Mouse (Mus musculus) embryonic facial prominence, embryonic 11.5 days (tissue): ENCODE measurements at regions not wholly inside any gene's neighbourhood (a gene's known extent, or its start where the extent isn't known, plus 50 kb on each side); places are given as distances from the start of the nearest gene placed in this dataset.

ENCODE experiments used
- ATAC-seq: fragments of 200-750 bp; cut with Nextera tagmentation; replicated peaks from 2 replicates; pipeline ENCODE4 v1.8.0; 2017; ENCODE audit warnings: low read depth; ENCODE audit not compliant: insufficient number of reproducible peaks, low FRiP score, low TSS enrichment
- DNase-seq: peaks from one replicate; pipeline ENCODE4 v3.0.0-alpha.2; 2015; ENCODE audit warnings: low spot score
- H3K27ac ChIP-seq: fragments of 300-500 bp; sonication (generic); replicated peaks from 2 replicates; pipeline ENCODE4 v1.5.1; 2014; ENCODE audit warnings: mild to moderate bottlenecking, low read depth, low read length, control low read depth
- H3K27me3 ChIP-seq: fragments of 300-500 bp; sonication (generic); 2 replicates; pipeline ENCODE4 v1.6.1; 2014; ENCODE audit warnings: mild to moderate bottlenecking, low read length, moderate library complexity, mixed read lengths; ENCODE audit not compliant: control insufficient read depth, insufficient read depth
- H3K36me3 ChIP-seq: fragments of 300-500 bp; sonication (generic); replicated peaks from 2 replicates; pipeline ENCODE4 v1.6.1; 2014; ENCODE audit warnings: low read depth, mild to moderate bottlenecking, low read length, moderate library complexity, mixed read lengths; ENCODE audit not compliant: control insufficient read depth, insufficient read depth
- H3K4me1 ChIP-seq: fragments of 300-500 bp; sonication (generic); 2 replicates; pipeline ENCODE4 v1.6.1; 2014; ENCODE audit warnings: low read length, mixed read lengths; ENCODE audit not compliant: control insufficient read depth, insufficient read depth
- H3K4me2 ChIP-seq: fragments of 300-500 bp; sonication (generic); 2 replicates; pipeline ENCODE4 v1.6.1; 2014; ENCODE audit warnings: low read depth, mild to moderate bottlenecking, control low read depth, low read length, moderate library complexity
- H3K4me3 ChIP-seq: fragments of 300-500 bp; sonication (generic); 2 replicates; pipeline ENCODE4 v1.5.1; 2014; ENCODE audit warnings: low read depth, low read length, control low read depth
- H3K9ac ChIP-seq: fragments of 300-500 bp; sonication (generic); replicated peaks from 2 replicates; pipeline ENCODE4 v1.6.1; 2014; ENCODE audit warnings: mild to moderate bottlenecking, control low read depth, low read length
- H3K9me3 ChIP-seq: fragments of 300-500 bp; sonication (generic); replicated peaks from 2 replicates; pipeline ENCODE4 v1.6.1; 2016; ENCODE audit warnings: mild to moderate bottlenecking, low read length, inconsistent platforms, mixed read lengths; ENCODE audit not compliant: control insufficient read depth
- WGBS: fragments of 180-500 bp; shearing (Covaris S2); extraction: QIAGEN DNeasy Blood & Tissue Kit; methylation state at CpG from one replicate; pipeline ENCODE4 v1.1.7; 2014; 5-methylcytosine and 5-hydroxymethylcytosine counted together

DNA sequence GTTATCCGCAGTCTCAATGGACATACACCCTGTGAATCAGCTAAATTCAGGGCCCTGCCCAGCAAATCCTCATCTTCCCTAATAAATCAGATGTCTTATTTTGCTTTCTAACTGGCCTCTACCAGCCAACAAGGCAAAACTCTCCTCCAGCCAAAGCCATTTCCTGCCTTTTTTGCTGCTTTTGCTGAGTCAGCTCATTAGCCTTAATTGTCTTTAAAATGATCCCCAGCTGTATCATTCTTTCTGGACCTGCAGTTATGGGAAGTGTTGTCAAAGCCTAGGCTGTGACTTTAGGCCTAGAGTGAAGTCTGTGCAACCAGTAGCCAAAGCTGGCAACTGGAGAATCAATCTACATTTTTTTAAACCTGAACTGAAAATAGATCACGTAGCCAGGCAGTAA is 81.4 kb downstream of the Mtpn start:
- Histone ChIP-seq H3K27ac (no peak overlapping the region), H3K27me3 (no peaks in the 10 kb centered on the region), H3K4me2 (no peak overlapping the region), H3K9ac (no peak overlapping the region), H3K4me1 (no peaks in the 10 kb centered on the region), H3K36me3 (no peaks in the 10 kb centered on the region), H3K4me3 (no peak overlapping the region), H3K9me3 (no peaks in the 10 kb centered on the region)
- 84% methylated on average over 2 of the region's 2 CpGs for WGBS
- ATAC-seq (no peak), DNase-seq (no peak)

GRCm38 (mm10) chr6:35445007-35445406 is 94.7 kb downstream of the Mtpn start:
- no peak overlapping the region for H3K27ac ChIP-seq
- H3K4me3 ChIP-seq, result no peak overlapping the region
- no peak overlapping the region for H3K9ac ChIP-seq
- no peak overlapping the region for H3K4me2 ChIP-seq
- H3K4me1 ChIP-seq, result no peaks in the 10 kb centered on the region
- H3K36me3 ChIP-seq, result no peaks in the 10 kb centered on the region
- no peak for ATAC-seq
- no peak for DNase-seq
- no peaks in the 10 kb centered on the region for H3K27me3 ChIP-seq
- no peaks in the 10 kb centered on the region for H3K9me3 ChIP-seq
- WGBS, result 87% methylated on average over 1 of the region's 1 CpGs

- Histone ChIP-seq H3K9ac (no peak overlapping the region), H3K27ac (no peak overlapping the region), H3K4me1 (no peaks in the 10 kb centered on the region), H3K36me3 (no peaks in the 10 kb centered on the region), H3K4me3 (no peak overlapping the region), H3K9me3 (no peaks in the 10 kb centered on the region), H3K27me3 (no peaks in the 10 kb centered on the region), H3K4me2 (no peak overlapping the region)
- no peak for DNase-seq
- WGBS, result 71% methylated on average over 3 of the region's 3 CpGs
- no peak for ATAC-seq
These were observed 100.4 kb upstream of the Fam180a start for GRCm38 (mm10) chr6:35426301-35426700.

- no peaks in the 10 kb centered on the region for H3K36me3 ChIP-seq
- no peaks in the 10 kb centered on the region; the same call in 1 of the 2 replicates for H3K9me3 ChIP-seq
- no peak overlapping the region for H3K4me3 ChIP-seq
- 87% methylated on average over 2 of the region's 2 CpGs for WGBS
- no peak for DNase-seq
- no peaks in the 10 kb centered on the region for H3K4me1 ChIP-seq
- ATAC-seq, result no peak
- no peak overlapping the region for H3K27ac ChIP-seq
- H3K4me2 ChIP-seq, result no peak overlapping the region
- H3K9ac ChIP-seq, result no peak overlapping the region
- no peaks in the 10 kb centered on the region for H3K27me3 ChIP-seq
These were observed 98.6 kb upstream of the Fam180a start for GRCm38 (mm10) chr6:35424521-35424920.

DNA sequence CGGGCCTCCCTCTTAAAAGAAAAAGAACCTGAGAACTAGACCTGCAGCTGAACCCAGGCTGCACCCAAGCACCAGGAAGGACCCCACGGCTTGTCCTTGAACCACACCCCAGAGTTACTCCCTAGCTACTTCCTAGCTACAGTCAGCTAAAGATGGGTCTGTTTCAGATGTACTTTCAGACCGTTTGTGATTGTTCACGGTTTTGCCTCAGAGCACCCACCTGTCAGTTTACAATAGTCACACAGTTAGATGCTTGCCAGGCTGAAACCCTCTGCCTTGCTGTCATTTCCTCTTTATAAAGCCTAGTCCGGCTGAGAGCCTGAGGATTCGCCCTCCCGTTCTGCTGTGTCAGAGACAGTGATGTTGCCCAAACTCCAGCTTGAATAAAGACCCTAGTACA is 95.0 kb upstream of the Fam180a start:
- no peaks in the 10 kb centered on the region for H3K27me3 ChIP-seq
- 84% methylated on average over 7 of the region's 7 CpGs for WGBS
- no peak for DNase-seq
- H3K4me3 ChIP-seq, result no peak overlapping the region
- no peaks in the 10 kb centered on the region for H3K36me3 ChIP-seq
- no peak for ATAC-seq
- no peaks in the 10 kb centered on the region; the same call in 1 of the 2 replicates for H3K9me3 ChIP-seq
- H3K9ac ChIP-seq, result no peak overlapping the region
- H3K4me2 ChIP-seq, result no peak overlapping the region
- no peak overlapping the region for H3K27ac ChIP-seq
- H3K4me1 ChIP-seq, result no peaks in the 10 kb centered on the region

DNA sequence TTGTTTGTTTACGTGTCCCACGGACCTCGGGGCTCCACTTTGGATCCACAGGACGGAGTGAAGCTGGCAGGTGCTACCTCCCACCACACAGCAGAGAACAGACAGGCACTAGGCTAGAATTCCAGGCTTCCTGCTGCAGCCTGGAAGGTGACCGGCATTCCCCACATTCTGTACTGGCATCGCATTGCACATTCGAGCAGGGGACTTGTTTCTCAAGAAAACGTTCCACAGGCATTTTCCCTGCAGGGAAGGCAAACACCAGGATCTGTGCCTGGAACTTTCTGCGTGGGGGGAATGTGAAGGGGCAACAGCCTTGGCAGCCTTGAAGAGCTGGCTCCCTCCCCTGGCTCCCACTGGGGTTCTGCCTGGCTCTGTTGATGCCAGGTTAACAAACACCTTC is 79.1 kb upstream of the Fam180a start:
- ATAC-seq (no peak), DNase-seq (no peak)
- Histone ChIP-seq H3K27me3 (no peaks in the 10 kb centered on the region), H3K4me1 (no peaks in the 10 kb centered on the region), H3K9ac (no peak overlapping the region), H3K9me3 (no peaks in the 10 kb centered on the region), H3K4me3 (no peak overlapping the region), H3K27ac (no peak overlapping the region), H3K4me2 (no peak overlapping the region), H3K36me3 (no peaks in the 10 kb centered on the region)
- 57% methylated on average over 9 of the region's 9 CpGs for WGBS

DNA sequence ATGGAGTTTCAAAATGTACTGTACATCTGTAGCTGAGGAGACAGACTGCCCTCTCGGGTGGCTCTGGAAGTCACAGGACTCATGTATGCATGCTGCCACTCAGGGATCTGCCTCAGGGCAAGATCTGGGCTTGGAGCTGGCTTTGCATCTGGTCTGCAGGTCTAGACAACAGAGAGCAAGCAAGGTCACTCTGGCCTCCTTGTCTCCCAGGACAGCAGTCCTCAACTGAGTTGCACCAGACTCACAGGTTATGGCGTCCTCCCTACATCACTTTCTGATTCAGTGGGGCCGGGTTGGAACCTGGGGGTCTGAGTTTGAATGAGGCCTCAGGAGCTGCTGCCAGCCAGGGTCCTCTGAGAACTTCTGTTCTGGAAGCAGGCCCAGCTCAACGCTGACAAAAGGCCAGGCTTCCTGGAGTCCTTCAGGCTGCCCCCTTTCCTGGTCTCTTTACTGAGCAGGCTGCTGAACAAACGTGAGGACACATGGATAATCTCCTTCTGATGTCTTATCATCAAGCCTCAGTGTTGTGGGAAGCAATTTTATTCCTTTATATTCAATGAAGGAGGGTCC is 77.5 kb upstream of the Fam180a start:
- WGBS, result 69% methylated on average over 5 of the region's 5 CpGs

GRCm38 (mm10) chr6:35395726-35396125 is 69.8 kb upstream of the Fam180a start:
- no peak for DNase-seq
- Histone ChIP-seq H3K9me3 (no peaks in the 10 kb centered on the region), H3K4me1 (no peaks in the 10 kb centered on the region), H3K36me3 (no peaks in the 10 kb centered on the region), H3K4me3 (no peak overlapping the region), H3K4me2 (no peak overlapping the region), H3K9ac (no peak overlapping the region), H3K27me3 (no peaks in the 10 kb centered on the region), H3K27ac (no peak overlapping the region)
- WGBS, result 95% methylated on average over 7 of the region's 9 CpGs
- no peak for ATAC-seq

More for the DNA sequence above, 77.5 kb upstream of the Fam180a start:
- no peak for DNase-seq
- ATAC-seq, result no peak
- Histone ChIP-seq H3K4me3 (no peak overlapping the region), H3K27me3 (no peaks in the 10 kb centered on the region), H3K4me2 (no peak overlapping the region), H3K9me3 (no peaks in the 10 kb centered on the region), H3K4me1 (no peaks in the 10 kb centered on the region), H3K36me3 (no peaks in the 10 kb centered on the region), H3K27ac (no peak overlapping the region), H3K9ac (no peak overlapping the region)
